Comparison of ENCODE assay signal across 24 mouse cellular contexts in the genomic region with DNA sequence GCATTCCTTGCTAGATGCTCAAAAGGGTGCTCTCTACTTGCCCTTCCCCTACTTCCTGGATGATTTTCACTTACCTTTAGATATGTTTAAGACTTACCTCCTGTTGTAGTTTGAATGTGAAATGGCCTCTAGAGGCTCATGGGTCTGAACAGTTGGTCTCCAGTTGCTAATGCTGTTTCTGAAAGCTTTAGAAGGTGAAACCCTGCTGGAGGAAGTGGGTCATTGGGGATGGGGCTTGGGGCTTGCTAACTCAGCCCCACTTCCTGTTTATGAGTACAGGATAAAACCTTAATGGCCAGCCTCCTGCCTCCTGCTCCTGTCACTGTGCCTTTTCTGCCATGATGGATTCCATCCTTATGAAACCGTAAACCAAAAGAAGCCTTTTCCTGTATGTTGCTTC.
DNase-seq lines count a peak whose midpoint lies in the region; ATAC-seq and TF ChIP-seq lines count a peak whose summit lies in the region.
"Had no signal": no experiment of that assay in that cellular context is flagged by ENCODE, and none has a peak within 500 bp of the region (broad histone marks: within the 10 kb centered on the region; RNA-seq: fewer than 3 reads in every experiment).

No protein-coding gene starts in this region.

- no peaks in the 10 kb centered on the region for H3K27me3 ChIP-seq in splenic B cell, adult 2 months (ENCODE audit: control insufficient read depth, insufficient read depth, low read length, poor library complexity, severe bottlenecking)
- H3K27me3 ChIP-seq in stomach, postnatal 0 days (ENCODE audit: control insufficient read depth, insufficient read depth, low read length) = no peaks in the 10 kb centered on the region
- H3K27me3 ChIP-seq: embryonic facial prominence, embryonic 13.5 days; forebrain, embryonic 12.5 days; Patski had no signal

- peak; percentile 2 for DNase-seq in thymus, postnatal 25 days
- no peak for DNase-seq in thymus, postnatal 10 days (ENCODE audit: low spot score in 2 of 2)
- DNase-seq in R1 (ENCODE audit: low read depth, low spot score) = peak; percentile 91
- peak; percentile 2 for DNase-seq in splenic B cell, adult 2 months (ENCODE audit: low read depth, low spot score)
- no peak for DNase-seq in left cerebral cortex, postnatal 4 days
- DNase-seq in stomach, postnatal 0 days (ENCODE audit: low spot score) = no peak
- no peak for DNase-seq in urinary bladder, postnatal 36 days (ENCODE audit: low spot score in 2 of 2)
- DNase-seq: adrenal gland, postnatal 10 days; cerebellum, adult 11 months; cerebellum, adult 8-10 months; cerebellum, postnatal 14 days; gastrocnemius, adult 2 months; gastrocnemius, postnatal 25 days; heart, adult 18-20 months; heart, postnatal 10 days; kidney, adult 11 months had no signal

- ATAC-seq in granulocyte monocyte progenitor cell, adult 5-6 weeks (replicated peaks; ENCODE audit: poor library complexity, severe bottlenecking) = peak; percentile 69
- ATAC-seq in stomach, postnatal 0 days (ENCODE audit: low FRiP score, low TSS enrichment) = no peak
- ATAC-seq: forebrain, embryonic 16.5 days; Patski had no signal

- H3K9me3 ChIP-seq in stomach, postnatal 0 days (ENCODE audit: control insufficient read depth, low read length) = no peaks in the 10 kb centered on the region
- H3K9me3 ChIP-seq: embryonic facial prominence, embryonic 13.5 days; forebrain, embryonic 12.5 days; heart, embryonic 10.5 days; hindbrain, embryonic 10.5 days had no signal

- no peaks in the 10 kb centered on the region for H3K36me3 ChIP-seq in splenic B cell, adult 2 months (ENCODE audit: control insufficient read depth, insufficient read depth, low read length, poor library complexity, severe bottlenecking)
- H3K36me3 ChIP-seq in stomach, postnatal 0 days (ENCODE audit: control insufficient read depth, insufficient read depth, low read length) = no peaks in the 10 kb centered on the region
- H3K36me3 ChIP-seq: embryonic facial prominence, embryonic 13.5 days; forebrain, embryonic 12.5 days; heart, embryonic 10.5 days; hindbrain, embryonic 10.5 days had no signal

- H3K4me1 ChIP-seq in stomach, postnatal 0 days (replicated peaks; ENCODE audit: control insufficient read depth, insufficient read depth) = no peaks in the 10 kb centered on the region
- H3K4me1 ChIP-seq: embryonic facial prominence, embryonic 13.5 days; forebrain, embryonic 12.5 days; heart, embryonic 10.5 days; hindbrain, embryonic 10.5 days had no signal

- no peak for TF ChIP-seq EP300 in stomach, postnatal 0 days (optimal IDR thresholded peaks at IDR 0.05)

- WGBS in stomach, postnatal 0 days = 65% methylated on average over 1 of the region's 1 CpGs

- no peak overlapping the region for H3K4me2 ChIP-seq in stomach, postnatal 0 days (replicated peaks; ENCODE audit: low read depth)
- H3K4me2 ChIP-seq: embryonic facial prominence, embryonic 13.5 days; forebrain, embryonic 12.5 days; hindbrain, embryonic 14.5 days had no signal

- intact Hi-C loops in left cerebral cortex, postnatal 4 days (cut with DNase I) = no loop called here

- H3K4me3 ChIP-seq in stomach, postnatal 0 days (ENCODE audit: low read depth, low read length) = no peak overlapping the region
- H3K4me3 ChIP-seq: embryonic facial prominence, embryonic 13.5 days; forebrain, embryonic 12.5 days; gastrocnemius, adult 2 months; heart, embryonic 10.5 days; hindbrain, embryonic 10.5 days had no signal

- H3K9ac ChIP-seq in stomach, postnatal 0 days (ENCODE audit: low read length) = no peak overlapping the region
- H3K9ac ChIP-seq: embryonic facial prominence, embryonic 13.5 days; forebrain, embryonic 12.5 days; hindbrain, embryonic 14.5 days had no signal

- TF ChIP-seq CTCF in stomach, postnatal 0 days (IDR thresholded peaks at IDR 0.05; ENCODE audit: low read depth) = no peak

- no peak overlapping the region for H3K27ac ChIP-seq in stomach, postnatal 0 days (replicated peaks)
- H3K27ac ChIP-seq: embryonic facial prominence, embryonic 13.5 days; forebrain, embryonic 12.5 days; gastrocnemius, adult 2 months; heart, embryonic 10.5 days; hindbrain, embryonic 10.5 days; hindbrain, embryonic 14.5 days had no signal

Comparison
In these comparisons a context has a peak if more than half of its experiments do, and no peak if none do; other contexts are left out.
1. DNase-seq: peak in thymus, postnatal 25 days (single experiment), R1 (single experiment) and splenic B cell, adult 2 months (single experiment); none in thymus, postnatal 10 days (0 of 2), left cerebral cortex, postnatal 4 days (single experiment), stomach, postnatal 0 days (single experiment) and urinary bladder, postnatal 36 days (0 of 2).